Mouse (Mus musculus): ENCODE results near the gene Ssbp3. TPM values are rescaled to one million over a fixed set of nuclear protein-coding genes. Genes with fewer than 3 reads are reported as not detected.

Ssbp3 gene
- polyA plus RNA-seq, 1 experiment: 121 TPM

DNA sequence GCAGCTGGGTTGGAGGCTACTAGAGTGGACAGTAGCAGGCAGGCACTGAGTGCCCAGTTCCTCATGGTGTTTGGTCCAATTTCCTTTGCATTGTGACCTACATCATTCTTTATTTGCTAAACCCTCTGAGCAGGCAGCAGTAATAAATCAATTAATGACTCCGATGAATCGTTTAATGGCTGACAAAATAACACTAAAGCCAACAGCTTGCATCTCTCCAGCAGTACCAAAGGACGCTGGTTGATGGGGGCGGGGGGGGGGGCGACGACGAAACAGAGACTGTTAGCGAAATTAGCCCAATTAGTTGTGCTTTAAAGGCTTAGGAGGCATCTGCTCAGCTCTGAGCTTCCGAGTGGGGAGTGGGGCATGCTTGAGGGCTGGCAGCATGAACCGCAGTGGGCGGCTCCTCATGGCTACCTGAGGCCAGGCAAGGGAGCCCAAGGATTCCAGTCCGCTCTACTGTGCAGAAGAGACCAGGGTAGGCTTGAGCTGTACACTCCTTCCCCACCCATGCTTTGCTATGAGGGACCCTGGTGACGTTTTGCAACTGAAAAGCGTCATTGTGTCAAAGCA is 91.5 kb downstream of the Ssbp3 start:
- Histone ChIP-seq H3K27ac (ENCODE audit: insufficient read depth, low read length) (no peak overlapping the region), H3K4me1 (ENCODE audit: control insufficient read depth, insufficient read depth, low read length) (peaks cover 18% of the 10 kb centered on the region), H3K4me3 (ENCODE audit: insufficient read depth, low read length) (no peak overlapping the region)
- no peak for TF ChIP-seq POLR2A (IDR thresholded peaks at IDR 0.05; ENCODE audit: extremely low read depth, insufficient read depth, low read length)
- no peak for TF ChIP-seq CTCF (IDR thresholded peaks at IDR 0.05; ENCODE audit: extremely low read depth, insufficient read depth, low read length)

DNA sequence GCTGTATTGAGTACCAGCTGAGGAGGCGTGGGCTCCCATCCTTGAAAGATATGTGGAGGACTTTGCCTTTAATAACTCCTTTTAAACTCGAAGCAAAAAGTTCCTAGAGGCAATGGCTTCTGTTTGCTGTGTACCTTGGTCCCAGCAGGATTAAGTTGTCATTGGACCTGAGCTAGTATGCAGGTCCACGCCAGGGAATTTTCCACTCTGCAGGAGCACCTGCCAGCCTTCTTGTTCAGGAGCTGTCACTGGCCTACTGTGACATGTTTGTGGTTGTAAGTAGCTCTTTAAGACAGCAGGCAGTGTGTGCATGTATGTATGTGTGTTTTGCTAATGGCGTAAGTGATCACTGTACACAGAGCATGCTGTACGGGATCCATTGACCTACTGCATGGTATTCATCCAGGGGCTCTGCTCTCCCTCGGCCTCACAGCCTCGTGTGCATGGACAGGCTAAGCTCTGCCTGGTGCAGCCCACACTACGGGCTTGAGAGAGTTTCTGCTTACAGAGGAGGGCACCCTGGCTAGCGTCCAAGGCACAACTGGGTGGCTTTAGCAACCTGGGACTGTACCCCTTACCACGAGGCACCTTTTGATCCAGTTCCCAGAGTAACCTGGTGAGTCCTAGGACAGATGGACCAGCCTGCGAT is 92.1 kb downstream of the Ssbp3 start:
- no peak for TF ChIP-seq POLR2A (IDR thresholded peaks at IDR 0.05; ENCODE audit: extremely low read depth, insufficient read depth, low read length)
- no peak for TF ChIP-seq CTCF (IDR thresholded peaks at IDR 0.05; ENCODE audit: extremely low read depth, insufficient read depth, low read length)
- Histone ChIP-seq H3K4me3 (ENCODE audit: insufficient read depth, low read length) (no peak overlapping the region), H3K27ac (ENCODE audit: insufficient read depth, low read length) (no peak overlapping the region), H3K4me1 (ENCODE audit: control insufficient read depth, insufficient read depth, low read length) (peaks cover 12% of the 10 kb centered on the region)

DNA sequence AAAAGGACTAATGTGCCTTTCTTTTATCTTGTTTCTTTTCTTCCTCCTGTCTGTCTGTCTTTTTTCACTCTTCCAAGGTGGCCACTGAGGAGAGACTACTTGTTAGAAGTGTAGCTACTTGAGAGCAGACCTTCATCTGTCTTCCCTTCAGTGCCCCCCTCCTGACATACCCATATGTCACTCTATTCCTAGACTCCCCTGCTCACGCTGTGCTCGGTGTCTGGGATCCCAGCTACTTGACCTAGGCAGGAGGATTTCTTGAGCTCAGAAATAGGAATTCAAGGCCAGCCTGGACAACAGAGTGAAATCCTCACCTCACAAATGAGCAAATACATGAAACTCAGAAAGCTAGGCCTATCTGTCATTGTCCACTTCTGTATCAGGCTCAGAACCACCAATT is 92.7 kb downstream of the Ssbp3 start:
- Histone ChIP-seq H3K4me1 (ENCODE audit: control insufficient read depth, insufficient read depth, low read length) (peaks cover 11% of the 10 kb centered on the region), H3K27ac (ENCODE audit: insufficient read depth, low read length) (no peak overlapping the region), H3K4me3 (ENCODE audit: insufficient read depth, low read length) (no peak overlapping the region)
- TF ChIP-seq POLR2A (IDR thresholded peaks at IDR 0.05; ENCODE audit: extremely low read depth, insufficient read depth, low read length) (no peak), CTCF (IDR thresholded peaks at IDR 0.05; ENCODE audit: extremely low read depth, insufficient read depth, low read length) (no peak)

DNA sequence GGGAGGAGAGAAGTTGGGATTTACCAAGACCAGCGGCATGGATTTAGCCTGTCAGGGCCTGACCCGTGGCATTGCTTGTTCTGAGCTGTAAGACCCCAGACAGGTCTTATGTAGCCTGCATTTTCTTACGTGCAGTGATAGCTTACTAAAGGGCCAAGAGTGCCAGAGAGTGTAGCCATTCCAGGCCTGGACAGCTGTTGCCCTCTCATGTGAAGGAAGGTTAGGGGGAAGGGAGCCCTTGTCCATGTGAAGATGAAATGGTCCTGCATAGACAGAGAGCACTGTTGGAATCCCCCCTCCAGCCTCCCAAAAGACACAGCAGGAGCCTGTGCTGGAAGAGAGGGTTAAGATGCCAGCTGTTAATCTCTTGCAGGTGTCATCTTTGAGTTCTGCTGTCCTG is 93.3 kb downstream of the Ssbp3 start:
- no peak for TF ChIP-seq POLR2A (IDR thresholded peaks at IDR 0.05; ENCODE audit: extremely low read depth, insufficient read depth, low read length)
- no peak for TF ChIP-seq CTCF (IDR thresholded peaks at IDR 0.05; ENCODE audit: extremely low read depth, insufficient read depth, low read length)
- Histone ChIP-seq H3K27ac (ENCODE audit: insufficient read depth, low read length) (no peak overlapping the region), H3K4me3 (ENCODE audit: insufficient read depth, low read length) (no peak overlapping the region), H3K4me1 (ENCODE audit: control insufficient read depth, insufficient read depth, low read length) (peaks cover 11% of the 10 kb centered on the region)

DNA sequence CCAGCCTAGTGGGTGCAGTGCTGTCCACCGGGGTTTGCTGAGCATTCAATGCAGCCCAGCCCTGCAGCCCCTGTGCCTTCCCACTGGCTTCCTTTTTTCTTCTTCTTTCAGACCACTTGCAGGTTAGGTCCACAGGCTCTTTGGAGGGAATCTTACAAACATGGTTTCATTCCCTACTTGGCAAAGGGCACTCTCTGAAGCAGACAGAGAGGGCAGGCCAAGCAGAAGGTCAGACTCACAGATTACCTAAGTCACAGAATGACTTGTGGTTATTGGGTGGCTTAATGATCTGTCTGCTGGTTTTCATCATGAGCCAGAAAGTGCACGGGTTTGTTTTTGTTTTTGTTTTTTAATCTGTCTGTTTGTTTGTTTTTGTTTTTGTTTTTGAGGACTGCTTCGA is 93.8 kb downstream of the Ssbp3 start:
- H3K4me1 ChIP-seq (ENCODE audit: control insufficient read depth, insufficient read depth, low read length): peaks cover 11% of the 10 kb centered on the region
- H3K4me3 ChIP-seq (ENCODE audit: insufficient read depth, low read length): no peak overlapping the region
- TF ChIP-seq POLR2A (IDR thresholded peaks at IDR 0.05; ENCODE audit: extremely low read depth, insufficient read depth, low read length) (no peak), CTCF (IDR thresholded peaks at IDR 0.05; ENCODE audit: extremely low read depth, insufficient read depth, low read length) (no peak)
- H3K27ac ChIP-seq (ENCODE audit: insufficient read depth, low read length): no peak overlapping the region

DNA sequence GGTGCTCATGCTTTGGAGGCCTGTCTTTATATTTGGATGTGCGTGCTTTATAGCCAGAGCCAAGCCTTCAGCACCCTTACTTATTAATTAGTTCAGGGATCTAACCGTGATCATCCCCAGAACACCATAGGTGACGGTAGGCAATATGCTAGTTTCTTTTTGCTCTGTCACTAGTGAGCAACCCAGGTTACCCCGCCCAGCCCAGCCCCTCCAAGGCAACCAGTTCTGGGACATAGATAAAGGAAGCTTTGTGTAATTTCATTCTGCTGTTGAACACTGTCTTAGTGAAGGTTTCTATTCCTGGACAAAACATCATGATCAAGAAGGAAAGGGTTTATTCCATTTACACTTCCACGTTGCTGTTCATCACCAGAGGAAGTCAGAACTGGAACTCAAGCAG is 94.7 kb downstream of the Ssbp3 start:
- H3K4me1 ChIP-seq (ENCODE audit: control insufficient read depth, insufficient read depth, low read length): peaks cover 9% of the 10 kb centered on the region
- H3K4me3 ChIP-seq (ENCODE audit: insufficient read depth, low read length): no peak overlapping the region
- no peak for TF ChIP-seq CTCF (IDR thresholded peaks at IDR 0.05; ENCODE audit: extremely low read depth, insufficient read depth, low read length)
- no peak for TF ChIP-seq POLR2A (IDR thresholded peaks at IDR 0.05; ENCODE audit: extremely low read depth, insufficient read depth, low read length)
- H3K27ac ChIP-seq (ENCODE audit: insufficient read depth, low read length): no peak overlapping the region

DNA sequence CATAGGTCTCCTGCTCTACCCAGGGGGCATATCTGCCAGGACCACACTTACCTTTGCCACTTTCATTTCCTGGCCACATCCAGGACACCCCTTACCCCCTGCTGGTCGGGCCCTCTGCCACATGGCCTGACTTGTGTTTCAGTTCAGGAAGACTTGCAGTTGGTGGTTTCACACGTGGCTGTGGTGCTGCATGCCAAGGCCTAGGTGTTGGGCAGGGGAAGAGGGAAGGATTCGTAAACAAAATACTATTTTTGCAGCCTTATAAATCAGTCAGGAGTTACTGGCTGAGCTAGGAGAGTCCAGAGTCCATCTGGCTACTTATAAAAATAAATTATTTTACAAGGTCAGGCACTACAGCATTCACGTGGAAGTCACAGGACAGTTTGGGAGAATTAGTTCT is 95.7 kb downstream of the Ssbp3 start:
- peaks cover 9% of the 10 kb centered on the region for H3K4me1 ChIP-seq (ENCODE audit: control insufficient read depth, insufficient read depth, low read length)
- no peak overlapping the region for H3K27ac ChIP-seq (ENCODE audit: insufficient read depth, low read length)
- no peak for TF ChIP-seq CTCF (IDR thresholded peaks at IDR 0.05; ENCODE audit: extremely low read depth, insufficient read depth, low read length)
- TF ChIP-seq POLR2A (IDR thresholded peaks at IDR 0.05; ENCODE audit: extremely low read depth, insufficient read depth, low read length): no peak
- H3K4me3 ChIP-seq (ENCODE audit: insufficient read depth, low read length): no peak overlapping the region

DNA sequence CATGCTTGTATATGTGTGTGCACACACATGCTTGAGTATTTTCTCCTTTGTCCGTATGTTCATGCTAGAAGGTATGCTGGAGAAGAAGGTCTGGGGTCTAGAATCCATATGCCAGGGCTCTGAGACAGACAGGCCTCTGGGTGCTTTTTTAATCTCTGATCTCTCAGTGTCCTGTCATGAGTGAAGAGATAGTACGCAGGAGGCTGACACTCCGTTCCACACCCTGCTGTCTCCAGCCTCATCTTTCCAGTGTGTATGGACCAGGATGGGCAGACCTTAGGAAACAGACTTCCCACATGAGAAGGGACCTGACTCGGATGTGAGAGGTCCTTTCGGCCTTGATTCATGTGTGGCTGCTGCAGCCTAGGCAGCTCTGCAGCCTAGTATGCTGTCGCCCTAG is 96.3 kb downstream of the Ssbp3 start:
- no peak for TF ChIP-seq CTCF (IDR thresholded peaks at IDR 0.05; ENCODE audit: extremely low read depth, insufficient read depth, low read length)
- TF ChIP-seq POLR2A (IDR thresholded peaks at IDR 0.05; ENCODE audit: extremely low read depth, insufficient read depth, low read length): no peak
- Histone ChIP-seq H3K27ac (ENCODE audit: insufficient read depth, low read length) (no peak overlapping the region), H3K4me3 (ENCODE audit: insufficient read depth, low read length) (no peak overlapping the region), H3K4me1 (ENCODE audit: control insufficient read depth, insufficient read depth, low read length) (peaks cover 5% of the 10 kb centered on the region; the same call in 1 of the 2 replicates)

DNA sequence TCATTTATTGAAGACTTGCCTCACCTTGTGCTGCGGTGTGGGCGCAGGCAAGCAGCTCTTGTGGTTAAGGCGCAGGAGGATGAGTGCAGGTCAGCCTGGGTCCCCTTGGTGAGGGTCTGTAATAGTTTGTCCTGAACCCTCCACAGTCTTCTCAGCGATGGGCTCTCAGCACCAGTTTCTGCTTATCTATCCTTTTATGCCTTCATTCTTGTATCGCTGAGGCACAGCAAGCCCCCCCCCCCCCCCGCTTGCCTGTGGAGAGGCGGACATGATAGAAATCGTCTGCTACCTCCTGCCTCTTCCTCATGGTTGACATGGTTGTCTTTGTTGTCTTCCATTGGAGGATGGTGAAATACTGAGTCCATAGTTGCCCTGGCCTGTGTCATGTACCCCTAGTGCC is 96.9 kb downstream of the Ssbp3 start:
- TF ChIP-seq POLR2A (IDR thresholded peaks at IDR 0.05; ENCODE audit: extremely low read depth, insufficient read depth, low read length) (no peak), CTCF (IDR thresholded peaks at IDR 0.05; ENCODE audit: extremely low read depth, insufficient read depth, low read length) (no peak)
- no peak overlapping the region for H3K27ac ChIP-seq (ENCODE audit: insufficient read depth, low read length)
- H3K4me1 ChIP-seq (ENCODE audit: control insufficient read depth, insufficient read depth, low read length): peaks cover 3% of the 10 kb centered on the region; the same call in 1 of the 2 replicates
- H3K4me3 ChIP-seq (ENCODE audit: insufficient read depth, low read length): no peak overlapping the region

DNA sequence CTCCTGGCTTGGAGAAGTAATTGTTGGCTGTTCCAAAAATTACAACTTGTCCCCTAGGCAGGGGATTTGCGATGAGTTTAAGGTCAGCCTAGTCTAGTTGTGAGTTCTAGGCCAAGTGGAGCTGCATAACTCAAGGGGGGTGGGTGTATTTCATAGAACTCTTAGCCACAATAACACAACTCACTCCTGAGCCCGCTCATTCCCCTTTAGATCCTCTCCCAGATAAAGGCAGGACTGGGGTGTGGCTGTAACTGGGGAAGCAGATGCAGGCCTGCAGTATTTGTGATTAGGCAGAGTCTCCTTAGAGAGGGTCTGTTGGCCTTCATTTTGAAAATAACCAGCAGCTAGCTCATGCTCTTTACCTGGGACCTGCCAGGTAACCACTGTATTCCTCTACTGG is 97.7 kb downstream of the Ssbp3 start:
- TF ChIP-seq CTCF (IDR thresholded peaks at IDR 0.05; ENCODE audit: extremely low read depth, insufficient read depth, low read length) (no peak), POLR2A (IDR thresholded peaks at IDR 0.05; ENCODE audit: extremely low read depth, insufficient read depth, low read length) (no peak)
- H3K4me3 ChIP-seq (ENCODE audit: insufficient read depth, low read length): no peak overlapping the region
- H3K27ac ChIP-seq (ENCODE audit: insufficient read depth, low read length): no peak overlapping the region
- 0 out of 2 replicates have a peak, but pooled peaks cover 1% of the 10 kb centered on the region for H3K4me1 ChIP-seq (ENCODE audit: control insufficient read depth, insufficient read depth, low read length)

Data from cortical plate, adult 2 months (tissue).